In genomic region chrX:93749165-93749564, GRCm38 (mm10) we compare ENCODE assay signal across 21 mouse cellular contexts.
"Had no signal": no experiment of that assay in that cellular context is flagged by ENCODE, and none has a peak within 500 bp of the region (broad histone marks: within the 10 kb centered on the region; RNA-seq: fewer than 3 reads in every experiment).

No protein-coding gene starts in this region.

- DNase-seq: kidney, adult 2 months; kidney, postnatal 25 days; layer of hippocampus, adult 9-11 months; left cerebral cortex, postnatal 4 days; lung, adult 2 months; lung, postnatal 14 days; lung, postnatal 4 days; retina, postnatal 1 day; right cerebral cortex, postnatal 25 days; thymus, postnatal 25 days had no signal

- H3K9me3 ChIP-seq: limb, embryonic 12.5 days; limb, embryonic 15.5 days; midbrain, embryonic 10.5 days; midbrain, embryonic 13.5 days; neural tube, embryonic 13.5 days had no signal

- H3K4me2 ChIP-seq: limb, embryonic 12.5 days; limb, embryonic 15.5 days; midbrain, embryonic 13.5 days; neural tube, embryonic 13.5 days had no signal

- H3K27ac ChIP-seq: kidney, postnatal 0 days; layer of hippocampus, adult 2 months; limb, embryonic 12.5 days; limb, embryonic 15.5 days; midbrain, embryonic 10.5 days; midbrain, embryonic 13.5 days; neural tube, embryonic 13.5 days; stomach, postnatal 0 days had no signal

- ATAC-seq: intestine, postnatal 0 days; midbrain, embryonic 13.5 days; midbrain, embryonic 16.5 days had no signal

- H3K27me3 ChIP-seq: limb, embryonic 15.5 days; midbrain, embryonic 13.5 days; neural tube, embryonic 13.5 days had no signal

- H3K9ac ChIP-seq: limb, embryonic 12.5 days; limb, embryonic 15.5 days; midbrain, embryonic 13.5 days; neural tube, embryonic 13.5 days had no signal

- H3K36me3 ChIP-seq: limb, embryonic 12.5 days; limb, embryonic 15.5 days; midbrain, embryonic 10.5 days; neural tube, embryonic 13.5 days had no signal

- H3K4me3 ChIP-seq: layer of hippocampus, adult 2 months; limb, embryonic 12.5 days; limb, embryonic 15.5 days; midbrain, embryonic 10.5 days; midbrain, embryonic 13.5 days; myocyte; neural tube, embryonic 13.5 days had no signal

- H3K4me1 ChIP-seq: limb, embryonic 12.5 days; limb, embryonic 15.5 days; midbrain, embryonic 10.5 days; midbrain, embryonic 13.5 days; neural tube, embryonic 13.5 days had no signal
